Mouse (Mus musculus) embryo, embryonic 10.5 days (tissue): ENCODE data around the gene Hmgxb4.

ENCODE experiments used
- DNase-seq: peaks from one replicate; pipeline ENCODE4 v3.0.0-alpha.2; 2015; ENCODE audit warnings: low spot score

Gene Hmgxb4

GRCm38 (mm10) chr8:75071627-75072346 is 78.6 kb downstream of the Hmgxb4 start:
- peak; percentile 89 for DNase-seq

- no peak for DNase-seq
Measured at GRCm38 (mm10) chr8:75074876-75075275, 81.7 kb downstream of the Hmgxb4 start.

GRCm38 (mm10) chr8:75078215-75078614 is 85.1 kb downstream of the Hmgxb4 start:
- no peak for DNase-seq

- DNase-seq, result no peak
Measured at GRCm38 (mm10) chr8:75078851-75079250, 85.7 kb downstream of the Hmgxb4 start.
